23 mouse cellular contexts compared by ENCODE assay signal in genomic region chr1:23943146-23943940, GRCm38 (mm10). TPM values are rescaled to one million over a fixed set of nuclear protein-coding genes. Genes with fewer than 3 reads are reported as not detected.
DNase-seq lines count a peak whose midpoint lies in the region; ATAC-seq lines count a peak whose summit lies in the region.
"Had no signal": no experiment of that assay in that cellular context is flagged by ENCODE, and none has a peak within 500 bp of the region (broad histone marks: within the 10 kb centered on the region; RNA-seq: fewer than 3 reads in every experiment).

No protein-coding gene starts in this region.

- H3K27me3 ChIP-seq in kidney, embryonic 14.5 days (ENCODE audit: control insufficient read depth, insufficient read depth, low read length): no peaks in the 10 kb centered on the region
- no peaks in the 10 kb centered on the region for H3K27me3 ChIP-seq in hindbrain, embryonic 12.5 days
- H3K27me3 ChIP-seq: embryonic facial prominence, embryonic 13.5 days; hindbrain, embryonic 13.5 days had no signal

- 0 out of 2 replicates have a peak, but pooled peaks cover 3% of the 10 kb centered on the region for H3K9me3 ChIP-seq in kidney, embryonic 14.5 days (ENCODE audit: control insufficient read depth, low read length)
- H3K9me3 ChIP-seq in hindbrain, embryonic 12.5 days (replicated peaks): no peaks in the 10 kb centered on the region
- H3K9me3 ChIP-seq: G1E; hindbrain, embryonic 13.5 days had no signal

- H3K4me3 ChIP-seq in kidney, embryonic 14.5 days (ENCODE audit: low read length): no peak overlapping the region
- H3K4me3 ChIP-seq in hindbrain, embryonic 12.5 days: no peak overlapping the region
- H3K4me3 ChIP-seq: embryonic facial prominence, embryonic 13.5 days; forebrain, embryonic 12.5 days; gastrocnemius, adult 2 months; hindbrain, embryonic 13.5 days had no signal

- no peaks in the 10 kb centered on the region for H3K36me3 ChIP-seq in kidney, embryonic 14.5 days (ENCODE audit: control insufficient read depth, insufficient read depth, low read length)
- no peaks in the 10 kb centered on the region for H3K36me3 ChIP-seq in hindbrain, embryonic 12.5 days
- H3K36me3 ChIP-seq: embryonic facial prominence, embryonic 13.5 days; forebrain, embryonic 12.5 days; G1E; hindbrain, embryonic 13.5 days had no signal

- H3K27ac ChIP-seq in kidney, embryonic 14.5 days (ENCODE audit: low read depth, low read length): no peak overlapping the region
- H3K27ac ChIP-seq in hindbrain, embryonic 12.5 days: no peak overlapping the region
- H3K27ac ChIP-seq: embryonic facial prominence, embryonic 13.5 days; forebrain, embryonic 12.5 days; gastrocnemius, adult 2 months; hindbrain, embryonic 13.5 days had no signal

- ATAC-seq in frontal cortex, adult (ENCODE audit: low TSS enrichment): peak; percentile 65
- no peak for ATAC-seq in kidney, embryonic 14.5 days (ENCODE audit: low FRiP score, low TSS enrichment)
- no peak for ATAC-seq in hindbrain, embryonic 12.5 days (ENCODE audit: low FRiP score)
- ATAC-seq: CD4-positive, CD25-positive, alpha-beta regulatory T cell, adult 4 months; forebrain, embryonic 16.5 days had no signal

- H3K4me2 ChIP-seq in kidney, embryonic 14.5 days (replicated peaks; ENCODE audit: low read depth, low read length): no peak overlapping the region
- no peak overlapping the region for H3K4me2 ChIP-seq in hindbrain, embryonic 12.5 days (replicated peaks)
- H3K4me2 ChIP-seq: embryonic facial prominence, embryonic 13.5 days; forebrain, embryonic 12.5 days; hindbrain, embryonic 13.5 days had no signal

- no peaks in the 10 kb centered on the region for H3K4me1 ChIP-seq in kidney, embryonic 14.5 days (ENCODE audit: control insufficient read depth, insufficient read depth, low read length)
- 0 out of 2 replicates have a peak, but pooled peaks cover under 1% of the 10 kb centered on the region for H3K4me1 ChIP-seq in hindbrain, embryonic 12.5 days

- 86% methylated on average over 3 of the region's 3 CpGs for WGBS in kidney, embryonic 14.5 days
- 86% methylated on average over 3 of the region's 3 CpGs for WGBS in hindbrain, embryonic 12.5 days

- no peak overlapping the region for H3K9ac ChIP-seq in kidney, embryonic 14.5 days (ENCODE audit: low read depth, low read length)
- H3K9ac ChIP-seq in hindbrain, embryonic 12.5 days: no peak overlapping the region
- H3K9ac ChIP-seq: embryonic facial prominence, embryonic 13.5 days; forebrain, embryonic 12.5 days; hindbrain, embryonic 13.5 days had no signal

- DNase-seq in frontal cortex, postnatal 14 days (ENCODE audit: low spot score in 2 of 2): no peak
- DNase-seq in kidney, adult 9 months: peak; percentile 40
- DNase-seq in layer of hippocampus, adult 18-20 months (ENCODE audit: low spot score in 2 of 2): peak; percentile 29 to 75
- DNase-seq in layer of hippocampus, postnatal 36 days: no peak
- peak; percentile 26 to 66 for DNase-seq in kidney, postnatal 36 days
- DNase-seq: adrenal gland, postnatal 14 days; B cell, adult 2 months; cerebellum, adult 18-20 months; cerebellum, adult 9-11 months; cerebellum, postnatal 36 days; gastrocnemius, adult 2 months; gastrocnemius, postnatal 25 days; heart, postnatal 10 days; heart, postnatal 4 days had no signal

RNA-seq across cellular contexts. Expression of gene Smap1, which starts 21.2 kb away (rescaled TPM):
- 46.7 and 51.0 TPM in 2 replicates for polyA plus RNA-seq in kidney, embryonic 14.5 days (2014; fragmentation: Nextera tagmentation; extraction: Ambion mirVana)
- total RNA-seq in layer of hippocampus, adult 18-20 months (2021): 100 to 1,000 TPM; 129 to 140 TPM
- 100 to 1,000 TPM; 136 to 152 TPM for total RNA-seq in layer of hippocampus, postnatal 36 days (2021)
- 75.9 and 78.3 TPM in 2 replicates for polyA plus RNA-seq in hindbrain, embryonic 12.5 days (2016; fragmentation: Nextera tagmentation; extraction: Ambion mirVana)

Comparison
In these comparisons a context has a peak if more than half of its experiments do, and no peak if none do; other contexts are left out.
1. DNase-seq: peak in kidney, adult 9 months (single experiment), layer of hippocampus, adult 18-20 months (2 of 2) and kidney, postnatal 36 days (2 of 2); none in frontal cortex, postnatal 14 days (0 of 2) and layer of hippocampus, postnatal 36 days (0 of 2).